Mouse (Mus musculus) intestine, embryonic 14.5 days (tissue): Measurements from ENCODE around the gene Cntn4. TPM values are rescaled to one million over a fixed set of nuclear protein-coding genes. Genes with fewer than 3 reads are reported as not detected.

Experiments used
- ATAC-seq: fragments of 200-750 bp; cut with Nextera tagmentation; replicated peaks from 2 replicates; pipeline ENCODE4 v1.8.0; 2017; ENCODE audit warnings: low read depth, moderate number of reproducible peaks, moderate TSS enrichment, moderate library complexity; ENCODE audit not compliant: low FRiP score, low TSS enrichment
- DNase-seq: peaks from one replicate; pipeline ENCODE4 v3.0.0-alpha.2; 2018; ENCODE audit warnings: low spot score
- H3K27ac ChIP-seq: fragments of 300-500 bp; sonication (generic); 2 replicates; pipeline ENCODE4 v1.5.1; 2014; ENCODE audit warnings: low read depth, mild to moderate bottlenecking, control low read depth
- H3K27me3 ChIP-seq: fragments of 300-500 bp; sonication (generic); replicated peaks from 2 replicates; pipeline ENCODE4 v1.6.1; 2014; ENCODE audit warnings: low read length, control low read depth; ENCODE audit not compliant: control insufficient read depth, insufficient read depth
- H3K36me3 ChIP-seq: fragments of 300-500 bp; sonication (generic); 2 replicates; pipeline ENCODE4 v1.6.1; 2014; ENCODE audit warnings: low read length, control low read depth; ENCODE audit not compliant: control insufficient read depth, insufficient read depth
- H3K4me1 ChIP-seq: fragments of 300-500 bp; sonication (generic); replicated peaks from 2 replicates; pipeline ENCODE4 v1.6.1; 2014; ENCODE audit warnings: low read length, control low read depth, mixed read lengths; ENCODE audit not compliant: control insufficient read depth, insufficient read depth
- H3K4me2 ChIP-seq: fragments of 300-500 bp; sonication (generic); 2 replicates; pipeline ENCODE4 v1.6.1; 2014; ENCODE audit warnings: low read length
- H3K4me3 ChIP-seq: fragments of 300-500 bp; sonication (generic); 2 replicates; pipeline ENCODE4 v1.5.1; 2014; ENCODE audit warnings: low read depth, low read length, control low read depth, mixed read lengths
- H3K9ac ChIP-seq: fragments of 300-500 bp; sonication (generic); 2 replicates; pipeline ENCODE4 v1.6.1; 2014; ENCODE audit warnings: mild to moderate bottlenecking, low read length
- H3K9me3 ChIP-seq: fragments of 300-500 bp; sonication (generic); 2 replicates; pipeline ENCODE4 v1.6.1; 2016; ENCODE audit warnings: low read length, control low read depth; ENCODE audit not compliant: control insufficient read depth
- WGBS: fragments of 180-500 bp; shearing (Covaris S2); extraction: QIAGEN DNeasy Blood & Tissue Kit; methylation state at CpG from one replicate; pipeline ENCODE4 v1.1.7; 2014; 5-methylcytosine and 5-hydroxymethylcytosine counted together
- polyA plus RNA-seq: library from polyadenylated mRNA; unstranded; fragments of >200 nt; fragmentation: Nextera tagmentation; extraction: Ambion mirVana; gene quantifications from 2 replicates; pipeline ENCODE4 v1.2.1, GENCODE M21; 2014

Gene Cntn4
- polyA plus RNA-seq, 1 experiment from 2014 or later: 0.26 TPM

GRCm38 (mm10) chr6:105991492-105991891 lies 314.0 kb downstream of the Cntn4 start:
- H3K27me3 ChIP-seq: no peaks in the 10 kb centered on the region
- no peak overlapping the region for H3K27ac ChIP-seq
- no peak overlapping the region for H3K9ac ChIP-seq
- DNase-seq (no peak), ATAC-seq (no peak)
- H3K4me2 ChIP-seq: no peak overlapping the region
- 73% methylated on average over 1 of the region's 1 CpGs for WGBS
- no peaks in the 10 kb centered on the region for H3K9me3 ChIP-seq
- H3K36me3 ChIP-seq: no peaks in the 10 kb centered on the region
- H3K4me1 ChIP-seq: no peaks in the 10 kb centered on the region
- H3K4me3 ChIP-seq: no peak overlapping the region

GRCm38 (mm10) chr6:106013018-106013417 lies 335.6 kb downstream of the Cntn4 start:
- Histone ChIP-seq H3K9ac (no peak overlapping the region), H3K9me3 (no peaks in the 10 kb centered on the region), H3K4me3 (no peak overlapping the region), H3K27me3 (no peaks in the 10 kb centered on the region), H3K4me2 (no peak overlapping the region), H3K4me1 (no peaks in the 10 kb centered on the region), H3K27ac (no peak overlapping the region), H3K36me3 (no peaks in the 10 kb centered on the region)
- ATAC-seq (no peak), DNase-seq (no peak)
- 86% methylated on average over 5 of the region's 5 CpGs for WGBS

GRCm38 (mm10) chr6:106015126-106015525 lies 337.7 kb downstream of the Cntn4 start:
- WGBS: 91% methylated on average over 1 of the region's 1 CpGs
- no peaks in the 10 kb centered on the region for H3K27me3 ChIP-seq
- no peaks in the 10 kb centered on the region for H3K36me3 ChIP-seq
- H3K4me1 ChIP-seq: no peaks in the 10 kb centered on the region
- no peak overlapping the region for H3K4me2 ChIP-seq
- H3K4me3 ChIP-seq: no peak overlapping the region
- no peak for ATAC-seq
- DNase-seq: no peak
- no peak overlapping the region for H3K9ac ChIP-seq
- no peaks in the 10 kb centered on the region for H3K9me3 ChIP-seq
- no peak overlapping the region for H3K27ac ChIP-seq

GRCm38 (mm10) chr6:106048878-106049277 lies 371.4 kb downstream of the Cntn4 start:
- H3K36me3 ChIP-seq: no peaks in the 10 kb centered on the region

GRCm38 (mm10) chr6:106056123-106056522 lies 378.7 kb downstream of the Cntn4 start:
- 74% methylated on average over 1 of the region's 1 CpGs for WGBS

More at GRCm38 (mm10) chr6:106048878-106049277, 371.4 kb downstream of the Cntn4 start:
- Histone ChIP-seq H3K9ac (no peak overlapping the region), H3K27ac (no peak overlapping the region), H3K4me2 (no peak overlapping the region), H3K4me3 (no peak overlapping the region), H3K27me3 (no peaks in the 10 kb centered on the region), H3K9me3 (no peaks in the 10 kb centered on the region), H3K4me1 (no peaks in the 10 kb centered on the region)
- 81% methylated on average over 2 of the region's 2 CpGs for WGBS
- no peak for ATAC-seq
- DNase-seq: no peak

GRCm38 (mm10) chr6:106078071-106078603 lies 400.7 kb downstream of the Cntn4 start:
- no peak overlapping the region for H3K4me3 ChIP-seq
- no peak for ATAC-seq
- no peak overlapping the region for H3K27ac ChIP-seq
- no peaks in the 10 kb centered on the region for H3K36me3 ChIP-seq
- no peaks in the 10 kb centered on the region for H3K9me3 ChIP-seq
- H3K4me1 ChIP-seq: no peaks in the 10 kb centered on the region
- no peaks in the 10 kb centered on the region for H3K27me3 ChIP-seq
- DNase-seq: no peak
- no peak overlapping the region for H3K9ac ChIP-seq
- no peak overlapping the region for H3K4me2 ChIP-seq
- 70% methylated on average over 4 of the region's 4 CpGs for WGBS

More at GRCm38 (mm10) chr6:106056123-106056522, 378.7 kb downstream of the Cntn4 start:
- no peaks in the 10 kb centered on the region for H3K36me3 ChIP-seq
- H3K9me3 ChIP-seq: no peaks in the 10 kb centered on the region
- no peak overlapping the region for H3K27ac ChIP-seq
- H3K4me3 ChIP-seq: no peak overlapping the region
- no peaks in the 10 kb centered on the region for H3K4me1 ChIP-seq
- no peak for ATAC-seq
- no peak overlapping the region for H3K9ac ChIP-seq
- DNase-seq: no peak
- H3K27me3 ChIP-seq: no peaks in the 10 kb centered on the region
- H3K4me2 ChIP-seq: no peak overlapping the region

GRCm38 (mm10) chr6:106078629-106079028 lies 401.2 kb downstream of the Cntn4 start:
- H3K9ac ChIP-seq: no peak overlapping the region
- no peaks in the 10 kb centered on the region for H3K9me3 ChIP-seq

GRCm38 (mm10) chr6:106097856-106098255 lies 420.4 kb downstream of the Cntn4 start:
- Histone ChIP-seq H3K4me2 (no peak overlapping the region), H3K4me3 (no peak overlapping the region), H3K27me3 (no peaks in the 10 kb centered on the region), H3K9me3 (no peaks in the 10 kb centered on the region), H3K9ac (no peak overlapping the region), H3K27ac (no peak overlapping the region), H3K36me3 (no peaks in the 10 kb centered on the region), H3K4me1 (no peaks in the 10 kb centered on the region)
- DNase-seq (no peak), ATAC-seq (no peak)
- WGBS: 67% methylated on average over 4 of the region's 4 CpGs

More at GRCm38 (mm10) chr6:106078629-106079028, 401.2 kb downstream of the Cntn4 start:
- no peak for DNase-seq
- H3K4me1 ChIP-seq: no peaks in the 10 kb centered on the region
- H3K36me3 ChIP-seq: no peaks in the 10 kb centered on the region
- H3K27ac ChIP-seq: no peak overlapping the region
- no peak for ATAC-seq
- H3K4me3 ChIP-seq: no peak overlapping the region
- H3K27me3 ChIP-seq: no peaks in the 10 kb centered on the region
- H3K4me2 ChIP-seq: no peak overlapping the region

GRCm38 (mm10) chr6:106118523-106119081 lies 441.1 kb downstream of the Cntn4 start:
- Histone ChIP-seq H3K4me2 (peak overlapping the region; percentile 37), H3K4me3 (peak overlapping the region; percentile 13; the same call in 1 of the 2 replicates), H3K4me1 (no peaks in the 10 kb centered on the region), H3K27me3 (no peaks in the 10 kb centered on the region), H3K27ac (no peak overlapping the region), H3K9me3 (no peaks in the 10 kb centered on the region), H3K9ac (no peak overlapping the region), H3K36me3 (no peaks in the 10 kb centered on the region)
- DNase-seq (peak; percentile 54), ATAC-seq (no peak)
- 28% methylated on average over 15 of the region's 15 CpGs for WGBS
